Mouse (Mus musculus) ES-E14 (cell line): Measurements from ENCODE around the gene Adamts16. TPM values are rescaled to one million over a fixed set of nuclear protein-coding genes. Genes with fewer than 3 reads are reported as not detected.

Source experiments
- DNase-seq: peaks from one replicate; pipeline ENCODE4 v3.0.0-alpha.2; 2013; ENCODE audit warnings: low read depth, low spot score
- H3K27ac ChIP-seq: 2 replicates; pipeline ENCODE4 v1.5.1; 2012; ENCODE audit warnings: low read depth, mild to moderate bottlenecking, low read length, moderate library complexity, mixed read lengths; ENCODE audit not compliant: poor library complexity, insufficient read depth, severe bottlenecking
- H3K36me3 ChIP-seq: 2 replicates; pipeline ENCODE4 v1.6.1; 2012; ENCODE audit warnings: mild to moderate bottlenecking, low read length, moderate library complexity, mixed read lengths; ENCODE audit not compliant: control insufficient read depth, poor library complexity, insufficient read depth, severe bottlenecking
- H3K4me1 ChIP-seq, 2 experiments: fragments of 150-350 bp in 1 of 2; sonication (generic) in 1 of 2; 2 replicates each; pipeline ENCODE4 v1.6.1; 2012; ENCODE audit warnings: low read length in 2 of 2, mild to moderate bottlenecking in 1 of 2, mixed read lengths in 1 of 2; ENCODE audit not compliant: control insufficient read depth in 2 of 2, insufficient read depth in 2 of 2, poor library complexity in 1 of 2
- H3K4me3 ChIP-seq, 2 experiments: fragments of 150-350 bp in 1 of 2; sonication (generic) in 1 of 2; 2 replicates each; pipeline ENCODE4 v1.5.1; 2012; ENCODE audit warnings: low read length in 2 of 2, low read depth in 1 of 2, mild to moderate bottlenecking in 1 of 2, mixed read lengths in 1 of 2; ENCODE audit not compliant: insufficient read depth in 1 of 2, poor library complexity in 1 of 2, severe bottlenecking in 1 of 2
- H3K9ac ChIP-seq: 2 replicates; pipeline ENCODE4 v1.6.1; 2012; ENCODE audit warnings: low read depth, mild to moderate bottlenecking, low read length, mixed read lengths; ENCODE audit not compliant: poor library complexity, insufficient read depth, severe bottlenecking
- H3K9me3 ChIP-seq: fragments of 150-350 bp; sonication (generic); 2 replicates; pipeline ENCODE4 v1.6.1; 2012; ENCODE audit warnings: low read depth, mild to moderate bottlenecking, low read length; ENCODE audit not compliant: control insufficient read depth, insufficient read depth
- CHD2 ChIP-seq: IDR thresholded peaks from 2 replicates; pipeline ENCODE4 v1.6.1; 2014; ENCODE audit warnings: mild to moderate bottlenecking, low read depth, low read length, inconsistent platforms
- HCFC1 ChIP-seq: IDR thresholded peaks from 2 replicates; pipeline ENCODE4 v1.6.1; 2012; ENCODE audit warnings: low read length, inconsistent platforms, borderline replicate concordance; ENCODE audit not compliant: insufficient read depth
- MAFK ChIP-seq: IDR thresholded peaks from 2 replicates; pipeline ENCODE4 v1.6.1; 2014; ENCODE audit warnings: mild to moderate bottlenecking, low read depth, low read length, inconsistent platforms; ENCODE audit not compliant: insufficient read depth
- ZC3H11A ChIP-seq: IDR thresholded peaks from 2 replicates; pipeline ENCODE4 v1.6.1; 2012; ENCODE audit warnings: low read depth, mild to moderate bottlenecking, inconsistent platforms, low read length, borderline replicate concordance
- ZNF384 ChIP-seq: IDR thresholded peaks from 2 replicates; pipeline ENCODE4 v1.6.1; 2012; ENCODE audit warnings: low read depth, low read length, inconsistent platforms
- in situ Hi-C, 2 experiments: fragments of 600-800 bp; cut with MboI; formaldehyde crosslinking; loops; one replicate each; pipeline ENCODE4 v1.15.1; 2025; ENCODE audit warnings: low sequenced_read_pairs in 2 of 2, inconsistent platforms in 1 of 2; ENCODE audit not compliant: unreplicated experiment in 2 of 2
- total RNA-seq: library from RNA; depleted of rRNA; stranded (reverse); fragments of 300-350 nt; gene quantifications from 2 replicates; pipeline ENCODE4 v1.2.3, GENCODE M21; 2012

Adamts16 gene
- total RNA-seq, 1 experiment = 0.13 TPM

DNA sequence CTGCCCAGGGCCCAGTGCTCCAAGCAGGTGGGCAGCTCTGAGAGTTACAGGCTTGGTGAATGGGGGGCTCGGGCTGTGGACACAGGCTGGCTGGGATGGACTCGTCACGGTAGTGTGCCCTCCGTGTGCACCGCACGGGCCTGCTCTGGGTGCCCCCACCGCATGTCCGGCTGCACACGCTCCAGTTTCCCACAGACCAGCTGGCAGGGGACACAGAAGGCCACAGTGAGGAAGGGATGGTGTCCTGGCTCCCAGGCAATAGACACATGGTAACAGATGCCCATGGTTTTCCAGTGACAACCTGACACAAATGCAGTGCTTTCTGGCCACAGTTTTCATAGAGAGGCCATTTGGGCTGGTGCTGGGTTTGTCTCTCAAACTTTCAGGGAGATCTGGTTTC, 102.8 kb downstream of the Adamts16 start:
- in situ Hi-C loops = no loop called here
- H3K36me3 ChIP-seq = no peaks in the 10 kb centered on the region
- DNase-seq = no peak

DNA sequence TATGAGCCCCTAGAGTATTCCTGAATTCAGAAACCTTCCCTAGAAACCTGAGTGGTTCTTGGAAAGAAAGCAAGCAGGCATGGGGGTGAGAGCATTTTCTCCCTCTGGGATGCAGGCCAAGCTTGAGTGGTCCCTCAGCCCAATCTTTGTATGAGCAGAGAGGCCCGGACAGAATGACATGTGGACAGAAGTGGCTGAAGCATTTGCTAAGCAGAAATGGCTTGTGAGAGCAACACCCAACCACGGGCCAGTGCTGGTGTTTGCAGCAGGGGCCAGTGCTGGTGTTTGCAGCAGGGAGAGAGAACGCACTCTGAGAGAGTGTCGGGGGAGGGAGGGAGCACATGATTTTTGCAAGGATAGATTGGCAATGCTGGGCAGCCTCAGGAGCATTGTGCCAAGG, 105.2 kb downstream of the Adamts16 start:
- no peak overlapping the region for H3K27ac ChIP-seq
- H3K4me3 ChIP-seq = no peak overlapping the region
- no peaks in the 10 kb centered on the region for H3K36me3 ChIP-seq
- in situ Hi-C loops = no loop called here
- no peak overlapping the region for H3K9ac ChIP-seq
- TF ChIP-seq ZC3H11A = no peak
- no peak for TF ChIP-seq MAFK
- no peak for TF ChIP-seq HCFC1
- no peaks in the 10 kb centered on the region for H3K4me1 ChIP-seq
- H3K9me3 ChIP-seq = no peaks in the 10 kb centered on the region
- DNase-seq = no peak

More for the DNA sequence above, 102.8 kb downstream of the Adamts16 start:
- H3K9me3 ChIP-seq = no peaks in the 10 kb centered on the region
- no peak overlapping the region for H3K27ac ChIP-seq
- TF ChIP-seq ZNF384 = no peak
- TF ChIP-seq HCFC1 = no peak
- no peak for TF ChIP-seq CHD2
- no peak for TF ChIP-seq MAFK
- no peak for TF ChIP-seq ZC3H11A
- H3K4me1 ChIP-seq = no peaks in the 10 kb centered on the region
- H3K9ac ChIP-seq = no peak overlapping the region
- H3K4me3 ChIP-seq = no peak overlapping the region

DNA sequence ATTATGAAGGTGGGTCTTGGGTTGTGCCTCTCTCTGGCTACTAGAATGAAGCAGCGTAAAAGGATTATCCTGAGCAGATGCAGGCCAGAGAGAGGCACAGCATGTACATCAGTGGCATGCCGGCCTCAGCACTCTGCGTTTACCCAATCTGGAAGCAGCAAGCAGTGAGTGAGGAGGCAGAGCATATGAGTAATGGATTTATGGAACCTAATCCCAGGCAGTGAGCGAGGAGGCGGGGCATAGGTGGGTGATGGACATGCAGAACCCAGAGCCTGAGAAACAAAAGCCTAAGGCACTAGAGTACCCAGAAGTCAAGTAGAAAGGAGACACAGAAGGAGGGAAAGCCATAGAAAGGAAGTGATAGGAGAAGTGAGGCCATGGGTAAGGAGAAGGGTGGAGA, 107.0 kb downstream of the Adamts16 start:
- no peaks in the 10 kb centered on the region for H3K9me3 ChIP-seq
- no peak overlapping the region for H3K9ac ChIP-seq
- in situ Hi-C loops = no loop called here
- no peaks in the 10 kb centered on the region for H3K36me3 ChIP-seq
- H3K27ac ChIP-seq = no peak overlapping the region
- no peak for DNase-seq
- H3K4me3 ChIP-seq = no peak overlapping the region
- H3K4me1 ChIP-seq = no peaks in the 10 kb centered on the region
- TF ChIP-seq ZC3H11A (no peak), CHD2 (no peak), MAFK (no peak), HCFC1 (no peak), ZNF384 (no peak)

DNA sequence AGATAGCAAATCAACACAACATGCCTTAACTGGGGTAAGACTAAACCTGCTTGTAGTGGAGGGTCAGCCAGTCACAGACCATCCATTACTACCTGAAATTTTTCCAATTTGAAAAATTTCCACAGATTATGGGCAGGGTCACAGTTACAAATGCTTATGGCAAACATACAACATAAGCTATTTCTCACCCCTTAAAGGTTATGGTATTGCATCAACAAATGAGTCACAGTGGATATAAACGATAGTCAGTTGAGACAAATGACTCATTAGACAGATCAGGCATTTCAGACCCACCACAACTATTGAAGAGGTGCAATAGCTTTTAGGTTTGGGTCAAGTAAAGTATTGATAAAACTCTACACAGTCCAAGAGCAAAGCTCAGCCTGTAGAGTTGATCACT, 107.7 kb downstream of the Adamts16 start:
- no peak for TF ChIP-seq MAFK
- TF ChIP-seq HCFC1 = no peak
- no peak for TF ChIP-seq CHD2
- in situ Hi-C loops = no loop called here
- no peak overlapping the region for H3K4me3 ChIP-seq
- H3K27ac ChIP-seq = no peak overlapping the region
- no peak for DNase-seq
- H3K4me1 ChIP-seq = no peaks in the 10 kb centered on the region
- no peaks in the 10 kb centered on the region for H3K36me3 ChIP-seq
- no peaks in the 10 kb centered on the region for H3K9me3 ChIP-seq
- H3K9ac ChIP-seq = no peak overlapping the region

DNA sequence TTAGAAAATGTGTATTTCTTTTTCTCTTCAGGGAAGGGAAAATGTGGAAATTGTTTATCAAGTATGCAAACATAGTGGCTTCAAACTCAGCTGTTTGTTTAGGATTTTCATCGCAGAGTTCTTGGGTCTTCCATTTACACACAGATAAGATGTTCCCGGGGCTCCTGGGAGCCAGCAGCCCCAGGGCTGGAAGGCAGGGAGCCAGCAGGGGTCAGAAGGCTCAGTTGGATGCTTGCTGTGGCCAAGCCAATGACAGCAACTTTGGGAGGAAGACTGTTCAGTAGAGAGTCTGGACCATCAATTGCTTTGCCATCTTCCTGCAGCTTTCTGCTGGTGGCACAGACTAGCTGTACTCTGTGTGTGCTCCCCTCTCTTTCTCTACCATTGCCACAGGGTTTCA, 108.4 kb downstream of the Adamts16 start:
- no peaks in the 10 kb centered on the region for H3K36me3 ChIP-seq
- H3K9ac ChIP-seq = no peak overlapping the region
- H3K27ac ChIP-seq = no peak overlapping the region
- H3K4me1 ChIP-seq = no peaks in the 10 kb centered on the region
- DNase-seq = no peak
- no peak overlapping the region for H3K4me3 ChIP-seq
- no peaks in the 10 kb centered on the region for H3K9me3 ChIP-seq
- no peak for TF ChIP-seq HCFC1
- TF ChIP-seq MAFK = no peak
- no peak for TF ChIP-seq ZC3H11A
- no peak for TF ChIP-seq ZNF384
- TF ChIP-seq CHD2 = no peak
- in situ Hi-C loops = no loop called here
